Mouse (Mus musculus) midbrain, postnatal 0 days (tissue): ENCODE measurements at regions not wholly inside any gene's neighbourhood (a gene's known extent, or its start where the extent isn't known, plus 50 kb on each side); places are given as distances from the start of the nearest gene placed in this dataset.

ENCODE experiments used
- ATAC-seq: fragments of 200-750 bp; cut with Nextera tagmentation; 2 replicates; pipeline ENCODE4 v1.8.0; 2017; ENCODE audit warnings: moderate number of reproducible peaks, mild to moderate bottlenecking, moderate TSS enrichment, moderate library complexity; ENCODE audit not compliant: low FRiP score
- DNase-seq: peaks from one replicate; pipeline ENCODE4 v3.0.0-alpha.2; 2015; ENCODE audit warnings: low spot score
- H3K27ac ChIP-seq: fragments of 300-500 bp; sonication (generic); 2 replicates; pipeline ENCODE4 v1.5.1; 2014; ENCODE audit warnings: low read depth, mild to moderate bottlenecking, low read length, mixed read lengths
- H3K27me3 ChIP-seq: fragments of 300-500 bp; sonication (generic); 2 replicates; pipeline ENCODE4 v1.6.1; 2014; ENCODE audit warnings: low read length, control low read depth, mixed read lengths; ENCODE audit not compliant: insufficient read depth
- H3K36me3 ChIP-seq: fragments of 300-500 bp; sonication (generic); 2 replicates; pipeline ENCODE4 v1.6.1; 2014; ENCODE audit warnings: low read length, control low read depth, mixed read lengths; ENCODE audit not compliant: insufficient read depth
- H3K4me1 ChIP-seq: fragments of 300-500 bp; sonication (generic); 2 replicates; pipeline ENCODE4 v1.6.1; 2014; ENCODE audit warnings: mild to moderate bottlenecking, control low read depth, antibody characterized with exemption, low read length, mixed read lengths; ENCODE audit not compliant: insufficient read depth
- H3K4me2 ChIP-seq: fragments of 300-500 bp; sonication (generic); 2 replicates; pipeline ENCODE4 v1.6.1; 2014; ENCODE audit warnings: low read depth, mild to moderate bottlenecking, low read length, mixed read lengths; ENCODE audit not compliant: poor library complexity, severe bottlenecking
- H3K4me3 ChIP-seq: fragments of 300-500 bp; sonication (generic); 2 replicates; pipeline ENCODE4 v1.5.1; 2014; ENCODE audit warnings: low read depth, mild to moderate bottlenecking, low read length, moderate library complexity
- H3K9ac ChIP-seq: fragments of 300-500 bp; sonication (generic); replicated peaks from 2 replicates; pipeline ENCODE4 v1.6.1; 2014; ENCODE audit warnings: mild to moderate bottlenecking, low read length, moderate library complexity, mixed read lengths; ENCODE audit not compliant: poor library complexity, severe bottlenecking
- H3K9me3 ChIP-seq: fragments of 300-500 bp; sonication (generic); 2 replicates; pipeline ENCODE4 v1.6.1; 2016; ENCODE audit warnings: low read length, control low read depth
- CTCF ChIP-seq: IDR thresholded peaks from 2 replicates; pipeline ENCODE4 v1.5.1; 2016; ENCODE audit warnings: antibody characterized with exemption, mild to moderate bottlenecking
- WGBS: fragments of 180-500 bp; shearing (Covaris S2); extraction: QIAGEN DNeasy Blood & Tissue Kit; methylation state at CpG from one replicate; pipeline ENCODE4 v1.1.7; 2014; 5-methylcytosine and 5-hydroxymethylcytosine counted together

DNA sequence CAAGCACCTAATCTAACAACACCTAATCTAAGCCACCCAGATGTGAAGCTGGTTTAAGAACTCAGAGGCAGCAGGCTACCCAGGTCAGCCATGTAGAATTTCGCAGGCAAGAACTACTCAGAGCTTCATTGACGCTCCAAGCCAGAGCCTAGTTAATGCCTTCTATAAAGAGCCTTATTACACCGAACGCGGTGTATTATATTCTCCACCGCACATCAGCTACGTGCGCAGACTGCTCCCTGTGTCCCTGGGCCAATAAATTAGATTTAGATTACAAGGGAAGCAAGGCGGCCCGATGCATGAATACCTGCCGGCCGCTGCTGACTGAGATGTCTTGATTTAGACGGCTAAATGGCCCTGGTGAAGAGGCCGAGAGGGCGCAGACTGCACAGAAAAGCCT, 84.7 kb upstream of the Stx16 start:
- no peaks in the 10 kb centered on the region for H3K36me3 ChIP-seq
- no peak for TF ChIP-seq CTCF
- no peaks in the 10 kb centered on the region for H3K9me3 ChIP-seq
- H3K27ac ChIP-seq = no peak overlapping the region
- DNase-seq (peak; percentile 24), ATAC-seq (no peak)
- no peaks in the 10 kb centered on the region for H3K27me3 ChIP-seq
- H3K4me2 ChIP-seq = no peak overlapping the region
- no peak overlapping the region for H3K4me3 ChIP-seq
- H3K9ac ChIP-seq = no peak overlapping the region
- WGBS = 73% methylated on average over 15 of the region's 15 CpGs
- H3K4me1 ChIP-seq = peaks cover 7% of the 10 kb centered on the region; the same call in 1 of the 2 replicates

DNA sequence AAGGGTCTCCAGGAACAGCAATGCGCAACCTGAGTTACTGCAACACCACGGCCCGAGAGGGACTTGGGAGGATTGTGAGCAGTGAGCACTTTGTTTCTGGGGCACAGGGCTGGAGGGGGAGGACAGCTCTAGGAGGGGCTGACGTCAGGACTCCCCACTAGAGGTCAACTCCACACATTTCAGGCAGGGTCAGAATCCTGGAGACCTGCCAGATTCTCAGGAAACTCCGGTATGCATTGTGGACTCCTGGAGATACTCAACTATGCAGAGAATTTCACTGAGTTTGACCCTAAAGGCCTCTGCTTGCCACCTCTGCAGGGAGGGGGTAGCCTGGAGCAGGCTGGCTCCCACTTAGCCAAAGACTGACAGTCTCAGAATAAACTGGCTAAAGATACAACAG, 84.1 kb upstream of the Stx16 start:
- no peaks in the 10 kb centered on the region for H3K27me3 ChIP-seq
- DNase-seq = no peak
- ATAC-seq = no peak
- 42% methylated on average over 5 of the region's 5 CpGs for WGBS
- no peaks in the 10 kb centered on the region for H3K9me3 ChIP-seq
- no peak overlapping the region for H3K27ac ChIP-seq
- H3K36me3 ChIP-seq = no peaks in the 10 kb centered on the region
- no peak for TF ChIP-seq CTCF
- no peak overlapping the region for H3K4me2 ChIP-seq
- no peak overlapping the region for H3K4me3 ChIP-seq
- peaks cover 7% of the 10 kb centered on the region; the same call in 1 of the 2 replicates for H3K4me1 ChIP-seq
- no peak overlapping the region for H3K9ac ChIP-seq

DNA sequence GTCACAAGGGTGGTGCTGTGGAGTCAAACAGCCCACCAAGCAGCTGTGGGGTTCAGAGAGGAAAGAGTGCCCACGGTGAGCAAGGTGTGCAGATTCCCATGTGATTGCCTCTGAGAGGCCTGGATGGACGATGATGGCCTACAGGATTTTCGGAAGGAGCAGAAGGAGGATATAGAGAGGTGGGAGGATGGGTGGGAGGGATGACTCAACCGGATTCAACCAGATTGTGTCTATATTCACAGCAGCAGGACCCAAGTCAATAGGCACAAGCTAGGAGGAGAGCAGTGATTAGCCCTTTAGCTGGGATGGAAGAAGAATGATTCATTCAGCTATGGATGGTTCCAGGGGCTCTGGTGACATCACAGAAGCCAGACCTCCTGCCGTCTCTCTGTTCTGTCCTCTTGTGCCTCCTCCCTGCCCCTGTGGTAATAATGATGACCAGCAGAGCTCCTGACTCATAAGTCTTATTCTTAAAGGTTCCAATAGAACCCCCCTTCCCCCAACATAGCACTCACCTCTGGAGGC, 82.6 kb upstream of the Stx16 start:
- H3K27me3 ChIP-seq = no peaks in the 10 kb centered on the region
- peaks cover 7% of the 10 kb centered on the region; the same call in 1 of the 2 replicates for H3K4me1 ChIP-seq
- no peaks in the 10 kb centered on the region for H3K36me3 ChIP-seq
- H3K4me2 ChIP-seq = no peak overlapping the region
- H3K4me3 ChIP-seq = no peak overlapping the region
- no peaks in the 10 kb centered on the region for H3K9me3 ChIP-seq
- ATAC-seq (no peak), DNase-seq (no peak)
- no peak overlapping the region for H3K27ac ChIP-seq
- no peak overlapping the region for H3K9ac ChIP-seq
- 85% methylated on average over 5 of the region's 5 CpGs for WGBS
- no peak for TF ChIP-seq CTCF

DNA sequence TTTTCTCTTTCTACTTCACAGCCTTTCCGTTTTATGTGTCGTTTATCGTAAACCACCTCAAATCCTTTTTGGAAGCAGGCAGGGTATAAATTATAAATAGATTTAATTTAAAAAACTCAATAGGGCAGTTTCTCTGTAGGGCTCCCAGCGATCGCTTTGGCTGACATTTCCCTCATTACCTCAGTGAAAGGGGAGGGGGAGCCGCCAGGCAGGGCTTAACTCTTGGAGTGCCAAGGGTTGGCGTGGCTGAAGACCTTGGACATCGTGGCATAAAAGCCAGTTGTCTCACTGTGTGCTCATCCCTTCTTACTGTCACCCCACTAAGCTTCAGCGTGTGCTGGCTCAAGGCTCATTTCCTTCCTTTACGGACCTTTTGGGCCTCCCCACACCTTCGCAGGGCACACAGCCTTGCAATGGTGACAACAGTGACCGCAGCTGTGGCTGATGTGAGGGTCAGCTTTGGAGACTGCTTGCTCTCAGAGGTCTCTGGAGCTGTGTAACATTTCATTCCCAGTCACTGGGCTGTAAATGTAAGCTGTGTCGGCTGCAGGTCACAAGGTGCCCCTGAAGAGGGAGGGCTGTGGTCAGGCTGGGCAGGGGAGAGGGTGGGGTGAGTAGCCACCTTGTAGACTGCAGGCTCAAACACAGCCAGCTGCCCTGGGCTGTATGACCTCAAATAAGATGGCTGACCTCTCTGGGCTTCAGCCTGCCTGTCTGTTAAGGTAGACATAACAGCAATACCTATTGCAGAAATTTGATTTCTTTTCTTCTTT, 81.6 kb upstream of the Stx16 start:
- Histone ChIP-seq H3K9ac (0 out of 2 replicates have a peak overlapping the region, but pooled peaks have one; percentile 19), H3K4me3 (no peak overlapping the region), H3K4me2 (no peak overlapping the region), H3K9me3 (no peaks in the 10 kb centered on the region), H3K36me3 (no peaks in the 10 kb centered on the region), H3K4me1 (peaks cover 7% of the 10 kb centered on the region; the same call in 1 of the 2 replicates), H3K27ac (no peak overlapping the region; the same call in 1 of the 2 replicates), H3K27me3 (no peaks in the 10 kb centered on the region)
- ATAC-seq (peak; percentile 65; the same call in 1 of the 2 replicates), DNase-seq (peak; percentile 54)
- TF ChIP-seq CTCF = no peak
- 34% methylated on average over 13 of the region's 13 CpGs for WGBS

DNA sequence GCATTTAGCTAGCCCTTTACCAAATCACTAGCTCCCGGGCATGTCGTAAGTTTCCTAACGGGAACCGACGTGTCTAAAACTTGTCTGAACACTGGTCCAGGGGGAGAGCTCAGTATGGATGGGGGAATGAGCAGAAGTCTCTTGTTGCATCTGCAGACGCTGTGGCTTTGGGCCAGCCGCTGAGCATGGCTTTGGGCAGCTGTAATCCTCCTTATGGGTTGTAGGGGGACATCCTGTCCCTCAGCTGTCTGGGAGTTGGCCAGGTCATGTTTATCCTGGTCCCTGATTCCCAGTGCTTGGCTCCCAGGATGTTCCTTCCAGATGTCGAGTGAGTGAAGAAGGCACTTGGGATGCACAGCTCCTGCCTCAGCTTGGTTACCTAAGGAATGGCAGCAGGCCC, 71.4 kb upstream of the Stx16 start:
- H3K4me3 ChIP-seq = no peak overlapping the region
- H3K9ac ChIP-seq = no peak overlapping the region
- DNase-seq (no peak), ATAC-seq (no peak)
- WGBS = 89% methylated on average over 8 of the region's 8 CpGs
- H3K27ac ChIP-seq = no peak overlapping the region
- H3K27me3 ChIP-seq = no peaks in the 10 kb centered on the region
- no peaks in the 10 kb centered on the region for H3K4me1 ChIP-seq
- no peak for TF ChIP-seq CTCF
- peaks cover 4% of the 10 kb centered on the region; the same call in 1 of the 2 replicates for H3K9me3 ChIP-seq
- no peak overlapping the region for H3K4me2 ChIP-seq
- no peaks in the 10 kb centered on the region for H3K36me3 ChIP-seq

DNA sequence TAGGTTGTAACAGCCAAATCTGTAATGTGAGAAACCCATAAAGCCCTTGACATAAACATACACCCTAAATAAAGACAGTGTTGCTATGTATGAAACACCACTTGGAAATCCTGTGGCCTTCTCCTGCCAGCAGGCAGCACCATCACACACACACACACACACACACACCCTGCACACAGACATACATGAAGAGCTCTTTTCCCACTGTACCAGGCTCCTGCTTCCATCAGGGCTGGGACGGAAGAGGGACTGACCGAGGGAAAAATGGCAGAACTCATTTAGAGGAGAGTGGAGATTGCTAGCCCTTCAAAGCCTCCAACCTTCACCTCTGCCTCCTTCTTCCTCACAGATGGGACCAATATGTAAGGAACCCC, 68.1 kb upstream of the Stx16 start:
- ATAC-seq (no peak), DNase-seq (no peak)
- TF ChIP-seq CTCF = no peak
- H3K9ac ChIP-seq = no peak overlapping the region
- no peak overlapping the region for H3K4me3 ChIP-seq
- no peaks in the 10 kb centered on the region for H3K27me3 ChIP-seq
- no peak overlapping the region for H3K4me2 ChIP-seq
- no peaks in the 10 kb centered on the region for H3K36me3 ChIP-seq
- peaks cover 4% of the 10 kb centered on the region; the same call in 1 of the 2 replicates for H3K9me3 ChIP-seq
- WGBS = 63% methylated on average over 2 of the region's 2 CpGs
- H3K27ac ChIP-seq = no peak overlapping the region
- no peaks in the 10 kb centered on the region for H3K4me1 ChIP-seq
